Mouse (Mus musculus) hindbrain, postnatal 0 days (tissue): ENCODE data around the gene Arid5b. TPM values are rescaled to one million over a fixed set of nuclear protein-coding genes. Genes with fewer than 3 reads are reported as not detected.

ENCODE experiments used
- ATAC-seq: fragments of 200-750 bp; cut with Nextera tagmentation; 2 replicates; pipeline ENCODE4 v1.8.0; 2017; ENCODE audit warnings: mild to moderate bottlenecking, moderate TSS enrichment, moderate library complexity
- DNase-seq: peaks from one replicate; pipeline ENCODE4 v3.0.0-alpha.2; 2015; ENCODE audit warnings: low spot score
- H3K27ac ChIP-seq: fragments of 300-500 bp; sonication (generic); 2 replicates; pipeline ENCODE4 v1.5.1; 2014; ENCODE audit warnings: mild to moderate bottlenecking
- H3K27me3 ChIP-seq: fragments of 300-500 bp; sonication (generic); 2 replicates; pipeline ENCODE4 v1.6.1; 2014; ENCODE audit warnings: low read length, mixed read lengths; ENCODE audit not compliant: insufficient read depth
- H3K36me3 ChIP-seq: fragments of 300-500 bp; sonication (generic); 2 replicates; pipeline ENCODE4 v1.6.1; 2014; ENCODE audit warnings: low read length, mixed read lengths; ENCODE audit not compliant: insufficient read depth
- H3K4me1 ChIP-seq: fragments of 300-500 bp; sonication (generic); 2 replicates; pipeline ENCODE4 v1.6.1; 2014; ENCODE audit warnings: antibody characterized with exemption, low read length, mixed read lengths; ENCODE audit not compliant: insufficient read depth
- H3K4me2 ChIP-seq: fragments of 300-500 bp; sonication (generic); 2 replicates; pipeline ENCODE4 v1.6.1; 2014; ENCODE audit warnings: low read depth, mild to moderate bottlenecking, low read length, moderate library complexity, mixed read lengths
- H3K4me3 ChIP-seq: fragments of 300-500 bp; sonication (generic); 2 replicates; pipeline ENCODE4 v1.5.1; 2014; ENCODE audit warnings: low read length
- H3K9ac ChIP-seq: fragments of 300-500 bp; sonication (generic); replicated peaks from 2 replicates; pipeline ENCODE4 v1.6.1; 2014; ENCODE audit warnings: mild to moderate bottlenecking, low read length, moderate library complexity, mixed read lengths
- H3K9me3 ChIP-seq: fragments of 300-500 bp; sonication (generic); 2 replicates; pipeline ENCODE4 v1.6.1; 2016; ENCODE audit warnings: low read length, mixed read lengths
- CTCF ChIP-seq: IDR thresholded peaks from 2 replicates; pipeline ENCODE4 v1.5.1; 2016; ENCODE audit warnings: antibody characterized with exemption, control low read depth, low read depth
- WGBS: fragments of 180-500 bp; shearing (Covaris S2); extraction: QIAGEN DNeasy Blood & Tissue Kit; methylation state at CpG from one replicate; pipeline ENCODE4 v1.1.7; 2014; 5-methylcytosine and 5-hydroxymethylcytosine counted together
- polyA plus RNA-seq: library from polyadenylated mRNA; unstranded; fragments of >200 nt; fragmentation: Nextera tagmentation; extraction: Ambion mirVana; gene quantifications from 2 replicates; pipeline ENCODE4 v1.2.1, GENCODE M21; 2015
- total RNA-seq: library from RNA; depleted of rRNA; stranded (reverse); fragments of >200 nt; gene quantifications from 2 replicates; pipeline ENCODE4 v1.2.3, GENCODE M21; 2014

Arid5b gene
- total and polyA plus RNA-seq, 2 experiments from 2014 or later: 13.1 to 13.8 TPM

- Histone ChIP-seq H3K36me3 (no peaks in the 10 kb centered on the region), H3K27ac (no peak overlapping the region), H3K9ac (no peak overlapping the region), H3K4me1 (no peaks in the 10 kb centered on the region), H3K9me3 (no peaks in the 10 kb centered on the region), H3K4me2 (no peak overlapping the region), H3K27me3 (no peaks in the 10 kb centered on the region), H3K4me3 (no peak overlapping the region)
- TF ChIP-seq CTCF: no peak
- 91% methylated on average over 4 of the region's 4 CpGs for WGBS
- ATAC-seq (no peak), DNase-seq (no peak)
These were observed 30.9 kb downstream of the Arid5b start for GRCm38 (mm10) chr10:68247490-68248280.

GRCm38 (mm10) chr10:68246603-68247247, 31.8 kb downstream of the Arid5b start:
- no peaks in the 10 kb centered on the region for H3K27me3 ChIP-seq
- ATAC-seq (no peak), DNase-seq (no peak)
- no peak overlapping the region for H3K9ac ChIP-seq
- no peak overlapping the region for H3K4me3 ChIP-seq
- peaks cover 5% of the 10 kb centered on the region; the same call in 1 of the 2 replicates for H3K36me3 ChIP-seq
- no peak overlapping the region for H3K4me2 ChIP-seq
- WGBS: 71% methylated on average over 7 of the region's 7 CpGs
- TF ChIP-seq CTCF: no peak
- no peaks in the 10 kb centered on the region for H3K4me1 ChIP-seq
- no peaks in the 10 kb centered on the region for H3K9me3 ChIP-seq
- H3K27ac ChIP-seq: no peak overlapping the region

- H3K27ac ChIP-seq: no peak overlapping the region
- H3K9ac ChIP-seq: no peak overlapping the region
- no peak for TF ChIP-seq CTCF
- no peak overlapping the region for H3K4me2 ChIP-seq
- DNase-seq: no peak
- ATAC-seq: no peak
- WGBS: 87% methylated on average over 13 of the region's 13 CpGs
- H3K27me3 ChIP-seq: no peaks in the 10 kb centered on the region
- no peak overlapping the region for H3K4me3 ChIP-seq
- H3K36me3 ChIP-seq: peaks cover 5% of the 10 kb centered on the region; the same call in 1 of the 2 replicates
- H3K9me3 ChIP-seq: no peaks in the 10 kb centered on the region
- no peaks in the 10 kb centered on the region for H3K4me1 ChIP-seq
These were observed 37.6 kb downstream of the Arid5b start for GRCm38 (mm10) chr10:68240804-68241485.

- Histone ChIP-seq H3K27ac (no peak overlapping the region), H3K27me3 (no peaks in the 10 kb centered on the region), H3K4me1 (no peaks in the 10 kb centered on the region), H3K9ac (no peak overlapping the region), H3K9me3 (no peaks in the 10 kb centered on the region), H3K4me2 (no peak overlapping the region), H3K4me3 (no peak overlapping the region), H3K36me3 (peaks cover 5% of the 10 kb centered on the region; the same call in 1 of the 2 replicates)
- DNase-seq (no peak), ATAC-seq (no peak)
- WGBS: 55% methylated on average over 3 of the region's 3 CpGs
- TF ChIP-seq CTCF: no peak
These were observed 38.3 kb downstream of the Arid5b start for GRCm38 (mm10) chr10:68240094-68240803.

GRCm38 (mm10) chr10:68239426-68240070, 39.0 kb downstream of the Arid5b start:
- Histone ChIP-seq H3K4me3 (no peak overlapping the region), H3K36me3 (peaks cover 5% of the 10 kb centered on the region; the same call in 1 of the 2 replicates), H3K27ac (no peak overlapping the region), H3K4me2 (no peak overlapping the region), H3K4me1 (no peaks in the 10 kb centered on the region), H3K9me3 (no peaks in the 10 kb centered on the region), H3K27me3 (no peaks in the 10 kb centered on the region), H3K9ac (no peak overlapping the region)
- WGBS: 66% methylated on average over 7 of the region's 7 CpGs
- no peak for DNase-seq
- no peak for ATAC-seq
- TF ChIP-seq CTCF: no peak
